Mouse (Mus musculus) liver, adult 2 months (tissue): Measurements from ENCODE around the gene Dlgap1. TPM values are rescaled to one million over a fixed set of nuclear protein-coding genes. Genes with fewer than 3 reads are reported as not detected.
A peak's percentile ranks its signal among the peaks of the same experiment; 100 is the strongest.

Source experiments
- DNase-seq: peaks from one replicate; pipeline ENCODE4 v3.0.0-alpha.2; 2011; ENCODE audit warnings: low read depth, low spot score; ENCODE audit errors: extremely low read depth
- H3K27ac ChIP-seq: fragments of 200-500 bp; replicated peaks from 2 replicates; pipeline ENCODE4 v1.5.1; 2012; ENCODE audit warnings: low read depth, mild to moderate bottlenecking, control low read depth, inconsistent platforms, low read length; ENCODE audit not compliant: insufficient read depth
- H3K27me3 ChIP-seq: fragments of 200-500 bp; 2 replicates; pipeline ENCODE4 v1.6.1; 2012; ENCODE audit warnings: mild to moderate bottlenecking, moderate library complexity, low read length, inconsistent platforms; ENCODE audit not compliant: control insufficient read depth, insufficient read depth
- H3K36me3 ChIP-seq: fragments of 200-500 bp; 2 replicates; pipeline ENCODE4 v1.6.1; 2012; ENCODE audit warnings: low read length, inconsistent platforms; ENCODE audit not compliant: control insufficient read depth, insufficient read depth
- H3K4me1 ChIP-seq: fragments of 200-500 bp; 2 replicates; pipeline ENCODE4 v1.6.1; 2011; ENCODE audit warnings: low read length; ENCODE audit not compliant: control insufficient read depth, insufficient read depth
- H3K4me3 ChIP-seq: fragments of 200-500 bp; 2 replicates; pipeline ENCODE4 v1.5.1; 2011; ENCODE audit warnings: low read depth, mild to moderate bottlenecking, control low read depth, low read length, moderate library complexity; ENCODE audit not compliant: insufficient read depth
- H3K79me2 ChIP-seq: fragments of 200-500 bp; 2 replicates; pipeline ENCODE4 v1.6.1; 2012; ENCODE audit warnings: inconsistent platforms, mild to moderate bottlenecking, low read length, moderate library complexity; ENCODE audit not compliant: control insufficient read depth, insufficient read depth
- H3K9ac ChIP-seq: fragments of 200-500 bp; 2 replicates; pipeline ENCODE4 v1.6.1; 2012; ENCODE audit warnings: low read depth, mild to moderate bottlenecking, control low read depth, inconsistent platforms, low read length
- CTCF ChIP-seq: fragments of 200-500 bp; IDR thresholded peaks from 2 replicates; pipeline ENCODE4 v1.5.1; 2011; ENCODE audit warnings: low read depth, low read length, control low read depth
- POLR2A ChIP-seq: fragments of 200-500 bp; IDR thresholded peaks from 2 replicates; pipeline ENCODE4 v1.6.1; 2011; ENCODE audit warnings: low read length, control low read depth; ENCODE audit not compliant: insufficient read depth; ENCODE audit errors: extremely low read depth
- WGBS: fragments of 180-500 bp; shearing (Covaris S2); methylation state at CpG from one replicate; pipeline ENCODE4 v1.1.7; 2018; 5-methylcytosine and 5-hydroxymethylcytosine counted together
- polyA plus RNA-seq: library from polyadenylated mRNA; depleted of rRNA; stranded (reverse); fragments of >200 nt; gene quantifications from 2 replicates; pipeline ENCODE4 v1.2.3, GENCODE M21; 2012; rRNA removed
- total RNA-seq: library from RNA; depleted of rRNA; stranded (reverse); fragments of >200 nt; gene quantifications from 2 replicates; pipeline ENCODE4 v1.2.3, GENCODE M21; 2014; rRNA removed

The Dlgap1 gene
- total RNA-seq: 1.5 and 3.3 TPM in 2 replicates
- polyA plus RNA-seq: 0.55 and 0.75 TPM in 2 replicates

DNA sequence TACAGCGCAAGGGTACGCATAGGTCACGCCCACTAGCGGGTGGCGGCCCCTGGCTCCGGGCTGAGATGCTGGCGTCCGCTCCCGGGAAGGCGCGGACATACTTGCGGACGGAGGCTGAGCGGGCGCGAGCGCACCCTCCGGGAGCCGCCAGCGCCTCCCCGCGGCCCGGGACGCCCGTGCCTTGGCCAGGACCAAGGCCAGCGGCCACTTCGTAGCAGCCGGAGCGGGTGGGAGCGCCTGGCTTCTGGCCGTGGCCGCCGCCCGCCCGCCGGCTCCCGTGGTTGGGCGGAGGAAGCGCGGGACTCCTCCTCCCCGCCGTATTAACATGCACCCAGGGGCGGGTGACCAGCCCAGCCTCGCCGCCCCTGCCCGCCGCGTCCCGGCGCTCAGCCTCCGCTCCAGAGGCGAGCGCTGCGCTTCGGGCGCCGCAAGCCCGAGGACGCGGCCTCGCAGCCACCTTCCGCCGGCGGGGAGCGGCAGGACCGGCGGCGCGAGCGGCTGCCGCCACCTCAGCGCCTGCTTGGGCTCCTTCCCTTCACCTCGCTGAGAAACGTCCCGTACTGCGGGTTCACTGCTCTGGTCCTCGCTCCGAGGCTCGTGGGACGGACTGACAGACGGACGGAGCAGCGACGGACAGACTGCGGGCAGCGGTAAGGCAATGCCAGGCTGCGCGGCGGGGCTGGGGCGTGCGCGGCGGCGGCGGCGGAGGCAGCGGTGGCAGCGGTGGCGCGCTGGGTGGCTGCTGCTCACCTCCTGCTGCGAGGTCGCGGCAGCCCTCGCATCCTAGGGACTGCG, at the start of gene Dlgap1:
Gene Dlgap1 (plus strand): TSS at position 53 of the 795 bp plus-strand sequence.
- TF ChIP-seq CTCF (peak; percentile 65), POLR2A (peak; percentile 61)
- H3K27ac ChIP-seq: peak within 1 kb of the TSS; percentile 59
- no peaks in the 10 kb centered on the region for H3K79me2 ChIP-seq
- no peaks in the 10 kb centered on the region for H3K36me3 ChIP-seq
- under 1% methylated on average over 103 of the region's 105 CpGs for WGBS
- peak within 1 kb of the TSS; percentile 74 for H3K4me3 ChIP-seq
- peak; percentile 56 for DNase-seq
- H3K4me1 ChIP-seq: peaks cover 7% of the 10 kb centered on the region; the same call in 1 of the 2 replicates
- H3K27me3 ChIP-seq: peaks cover 4% of the 10 kb centered on the region; the same call in 1 of the 2 replicates
- peak within 1 kb of the TSS; percentile 75 for H3K9ac ChIP-seq

DNA sequence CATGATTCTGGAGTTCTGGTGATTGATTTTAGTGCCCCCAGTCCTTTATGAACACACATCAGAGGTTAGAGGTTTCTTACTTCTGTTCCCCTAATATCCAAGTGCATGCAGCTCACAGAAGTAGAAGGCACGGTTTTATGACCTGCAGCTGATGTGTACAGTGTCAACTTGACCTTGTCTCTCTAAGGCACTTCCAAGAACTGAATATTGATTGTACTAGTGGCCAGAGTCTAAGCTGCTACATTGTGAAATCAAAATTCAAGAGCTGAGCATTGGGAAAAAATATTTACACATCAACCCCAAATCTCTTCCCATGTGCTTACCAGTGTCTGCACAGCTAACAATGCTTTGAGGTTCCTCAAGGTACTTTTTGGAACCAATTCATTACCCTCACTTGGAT, 13.9 kb upstream of the Dlgap1 start:
- Histone ChIP-seq H3K4me3 (no peak overlapping the region), H3K36me3 (no peaks in the 10 kb centered on the region), H3K9ac (no peak overlapping the region), H3K27ac (no peak overlapping the region), H3K4me1 (peaks cover 8% of the 10 kb centered on the region), H3K79me2 (no peaks in the 10 kb centered on the region), H3K27me3 (no peaks in the 10 kb centered on the region)
- TF ChIP-seq POLR2A: no peak
- no peak for TF ChIP-seq CTCF
- WGBS: 11% methylated on average over 1 of the region's 1 CpGs
- DNase-seq: peak; percentile 96

DNA sequence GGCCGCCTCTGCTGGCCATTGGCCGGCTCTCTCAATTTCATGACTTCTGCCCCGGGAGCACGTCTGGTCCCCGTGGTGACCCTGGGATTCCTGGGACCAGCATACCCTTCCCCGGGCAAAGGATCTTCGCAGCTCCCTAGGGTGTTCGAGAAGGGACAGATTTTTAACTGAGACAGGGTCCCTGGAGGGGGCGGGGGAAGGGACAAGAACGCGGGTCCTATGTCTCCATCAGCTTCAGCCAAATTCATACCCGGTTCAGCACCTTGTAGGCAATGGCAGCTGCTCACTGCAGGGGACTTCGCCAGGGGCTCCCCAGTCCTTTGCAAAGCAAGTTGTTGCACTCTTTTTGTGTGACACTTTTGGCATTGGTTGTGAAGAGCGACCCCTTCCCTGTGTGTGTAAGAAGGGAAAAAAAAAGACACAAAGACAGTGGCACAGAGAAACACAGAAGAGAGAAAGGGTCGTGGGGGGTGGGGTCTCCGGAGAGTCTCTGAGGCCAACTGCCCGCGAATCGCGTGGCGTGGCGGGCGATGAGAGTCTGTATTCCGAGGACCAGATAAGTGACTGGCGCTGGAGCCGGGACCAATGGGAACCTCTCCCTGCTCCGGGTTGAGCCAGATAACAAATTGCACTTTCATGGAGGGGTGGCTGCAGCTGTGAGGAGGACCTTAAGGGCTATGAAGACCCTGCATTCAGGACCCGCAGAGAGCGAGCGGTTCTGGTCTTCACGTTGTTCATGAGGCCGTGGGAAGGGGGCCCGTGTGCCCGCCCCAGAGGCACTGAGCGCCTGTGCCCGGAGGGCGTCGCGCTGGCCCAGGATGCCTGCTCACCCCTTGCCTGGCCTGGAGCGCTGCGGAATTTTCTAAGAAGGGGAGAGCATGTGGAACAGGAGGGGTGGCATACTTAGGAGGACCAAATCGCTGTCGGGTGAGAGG, 1.2 kb downstream of the Dlgap1 start:
- Histone ChIP-seq H3K4me3 (peak overlapping the region; percentile 74; the same call in 1 of the 2 replicates), H3K27ac (no peak overlapping the region), H3K4me1 (peaks cover 7% of the 10 kb centered on the region; the same call in 1 of the 2 replicates), H3K9ac (peak overlapping the region; percentile 75), H3K27me3 (peaks cover 4% of the 10 kb centered on the region; the same call in 1 of the 2 replicates), H3K36me3 (no peaks in the 10 kb centered on the region), H3K79me2 (no peaks in the 10 kb centered on the region)
- 5% methylated on average over 43 of the region's 43 CpGs for WGBS
- no peak for TF ChIP-seq POLR2A
- no peak for TF ChIP-seq CTCF
- peak; percentile 19 for DNase-seq

DNA sequence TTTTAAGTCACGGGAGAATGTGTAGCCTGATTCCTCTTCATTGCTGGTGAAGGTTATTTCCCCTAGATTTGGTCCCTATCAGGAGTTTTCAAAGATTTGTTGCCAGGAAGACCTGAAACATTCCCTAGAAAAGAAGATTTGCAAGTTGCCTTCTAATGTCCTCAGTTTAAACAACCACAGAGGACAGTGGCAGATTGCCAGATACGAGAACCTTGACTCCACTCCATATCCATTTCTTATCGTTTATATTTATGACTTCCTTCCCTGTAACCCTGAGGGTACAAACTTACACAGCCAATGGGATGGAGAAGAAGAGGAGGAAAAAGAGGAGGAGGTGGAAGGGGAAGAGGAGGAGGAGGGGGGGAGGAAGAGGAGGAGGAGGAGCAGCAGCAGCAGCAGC, 4.2 kb downstream of the Dlgap1 start:
- 62% methylated on average over 3 of the region's 3 CpGs for WGBS
- Histone ChIP-seq H3K79me2 (no peaks in the 10 kb centered on the region), H3K36me3 (no peaks in the 10 kb centered on the region), H3K4me3 (no peak overlapping the region), H3K27me3 (peaks cover 4% of the 10 kb centered on the region; the same call in 1 of the 2 replicates), H3K9ac (no peak overlapping the region), H3K27ac (no peak overlapping the region), H3K4me1 (peaks cover 7% of the 10 kb centered on the region; the same call in 1 of the 2 replicates)
- DNase-seq: no peak
- TF ChIP-seq CTCF (no peak), POLR2A (no peak)

DNA sequence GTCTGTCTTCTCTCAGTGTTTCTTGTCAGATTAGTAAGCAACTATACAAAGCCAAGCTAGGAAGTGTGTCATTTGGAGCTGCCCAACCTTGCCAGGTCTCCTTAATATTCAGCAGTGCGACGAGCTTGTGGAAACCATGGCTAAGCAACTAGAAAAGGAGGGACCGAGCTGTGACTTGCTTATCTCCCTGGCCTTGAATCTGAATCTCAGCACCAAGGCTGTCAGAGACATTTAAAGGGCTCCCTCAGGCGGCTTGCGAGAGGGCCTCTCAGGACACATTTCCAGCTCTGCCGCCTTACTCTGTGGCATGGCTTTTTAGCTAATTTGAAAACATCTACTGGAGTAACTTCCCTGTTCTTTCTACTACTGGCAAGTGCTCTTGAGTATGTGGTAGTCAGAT, 5.1 kb downstream of the Dlgap1 start:
- TF ChIP-seq CTCF (no peak), POLR2A (no peak)
- Histone ChIP-seq H3K79me2 (no peaks in the 10 kb centered on the region), H3K27me3 (peaks cover 4% of the 10 kb centered on the region; the same call in 1 of the 2 replicates), H3K27ac (no peak overlapping the region), H3K36me3 (no peaks in the 10 kb centered on the region), H3K9ac (no peak overlapping the region), H3K4me1 (peaks cover 7% of the 10 kb centered on the region; the same call in 1 of the 2 replicates), H3K4me3 (no peak overlapping the region)
- WGBS: 60% methylated on average over 6 of the region's 6 CpGs
- no peak for DNase-seq
